Mouse (Mus musculus): ENCODE data around the gene Mtap. TPM values are rescaled to one million over a fixed set of nuclear protein-coding genes. Genes with fewer than 3 reads are reported as not detected.

Gene Mtap
- total RNA-seq, 2 experiments from 2014 or later, result 28.0 to 31.0 TPM

Other genes with a start within 250 kb of the Mtap start
- under 1 TPM; 0.51 to 0.67 TPM for gene Cdkn2a, start 157.5 kb downstream of the Mtap start, total RNA-seq (2021)
- 1 to 10 TPM; 2.2 to 3.2 TPM for gene Cdkn2b, start 173.9 kb downstream of the Mtap start, total RNA-seq (2021)

Measured in adrenal gland, postnatal 10 days (tissue).